Mouse (Mus musculus) stomach, postnatal 0 days (tissue): ENCODE data around the gene Sytl1. TPM values are rescaled to one million over a fixed set of nuclear protein-coding genes. Genes with fewer than 3 reads are reported as not detected.

Source experiments
- ATAC-seq: fragments of 200-750 bp; cut with Nextera tagmentation; 2 replicates; pipeline ENCODE4 v1.8.0; 2017; ENCODE audit not compliant: low FRiP score, low TSS enrichment
- DNase-seq: peaks from one replicate; pipeline ENCODE4 v3.0.0-alpha.2; 2016; ENCODE audit warnings: low spot score
- H3K27ac ChIP-seq: fragments of 300-500 bp; sonication (generic); replicated peaks from 2 replicates; pipeline ENCODE4 v1.5.1; 2014; ENCODE audit warnings: mild to moderate bottlenecking, control low read depth
- H3K27me3 ChIP-seq: fragments of 300-500 bp; sonication (generic); 2 replicates; pipeline ENCODE4 v1.6.1; 2014; ENCODE audit warnings: low read length; ENCODE audit not compliant: control insufficient read depth, insufficient read depth
- H3K36me3 ChIP-seq: fragments of 300-500 bp; sonication (generic); 2 replicates; pipeline ENCODE4 v1.6.1; 2014; ENCODE audit warnings: low read length, mixed read lengths; ENCODE audit not compliant: control insufficient read depth, insufficient read depth
- H3K4me1 ChIP-seq: fragments of 300-500 bp; sonication (generic); replicated peaks from 2 replicates; pipeline ENCODE4 v1.6.1; 2014; ENCODE audit warnings: antibody characterized with exemption; ENCODE audit not compliant: control insufficient read depth, insufficient read depth
- H3K4me2 ChIP-seq: fragments of 300-500 bp; sonication (generic); replicated peaks from 2 replicates; pipeline ENCODE4 v1.6.1; 2014; ENCODE audit warnings: low read depth, mild to moderate bottlenecking, control low read depth, moderate library complexity
- H3K4me3 ChIP-seq: fragments of 300-500 bp; sonication (generic); 2 replicates; pipeline ENCODE4 v1.5.1; 2014; ENCODE audit warnings: low read depth, low read length, control low read depth
- H3K9ac ChIP-seq: fragments of 300-500 bp; sonication (generic); 2 replicates; pipeline ENCODE4 v1.6.1; 2014; ENCODE audit warnings: mild to moderate bottlenecking, low read length, control low read depth, mixed read lengths
- H3K9me3 ChIP-seq: fragments of 300-500 bp; sonication (generic); 2 replicates; pipeline ENCODE4 v1.6.1; 2016; ENCODE audit warnings: low read length; ENCODE audit not compliant: control insufficient read depth
- CTCF ChIP-seq: IDR thresholded peaks from 2 replicates; pipeline ENCODE4 v1.5.1; 2016; ENCODE audit warnings: antibody characterized with exemption, low read depth, mild to moderate bottlenecking, moderate library complexity
- EP300 ChIP-seq: optimal IDR thresholded peaks from 2 replicates; pipeline ENCODE3; 2016; ENCODE audit warnings: antibody characterized with exemption
- WGBS: fragments of 180-500 bp; shearing (Covaris S2); extraction: QIAGEN DNeasy Blood & Tissue Kit; methylation state at CpG from one replicate; pipeline ENCODE4 v1.1.7; 2014; 5-methylcytosine and 5-hydroxymethylcytosine counted together
- polyA plus RNA-seq: library from polyadenylated mRNA; unstranded; fragments of >200 nt; fragmentation: Nextera tagmentation; extraction: Ambion mirVana; gene quantifications from 2 replicates; pipeline ENCODE4 v1.2.1, GENCODE M21; 2015

The Sytl1 gene
- polyA plus RNA-seq, 1 experiment from 2014 or later, result 93.5 TPM

DNA sequence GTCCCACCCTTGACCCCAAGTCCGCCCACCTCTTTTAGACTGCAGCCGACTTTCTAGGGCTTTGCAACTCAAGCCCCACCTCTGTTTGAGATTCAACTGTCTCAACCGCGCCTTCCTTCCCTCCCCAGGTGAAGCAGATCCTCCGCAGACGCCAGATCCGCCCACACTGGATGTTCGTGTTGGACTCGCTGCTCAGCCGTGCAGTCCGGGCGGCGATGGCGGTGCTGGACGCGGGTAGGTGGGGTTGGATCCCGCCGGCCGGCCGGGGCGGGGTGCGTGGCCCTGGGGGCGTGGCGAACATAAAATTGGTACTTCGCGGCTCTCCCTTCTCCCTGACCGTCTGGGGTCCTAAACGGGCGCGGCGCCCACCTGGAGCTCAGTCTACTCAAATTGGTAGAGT is 11.7 kb downstream of the Sytl1 start:
- 4% methylated on average over 31 of the region's 31 CpGs for WGBS
- 0 out of 2 replicates have a peak overlapping the region, but pooled peaks have one; percentile 49 for H3K27ac ChIP-seq

DNA sequence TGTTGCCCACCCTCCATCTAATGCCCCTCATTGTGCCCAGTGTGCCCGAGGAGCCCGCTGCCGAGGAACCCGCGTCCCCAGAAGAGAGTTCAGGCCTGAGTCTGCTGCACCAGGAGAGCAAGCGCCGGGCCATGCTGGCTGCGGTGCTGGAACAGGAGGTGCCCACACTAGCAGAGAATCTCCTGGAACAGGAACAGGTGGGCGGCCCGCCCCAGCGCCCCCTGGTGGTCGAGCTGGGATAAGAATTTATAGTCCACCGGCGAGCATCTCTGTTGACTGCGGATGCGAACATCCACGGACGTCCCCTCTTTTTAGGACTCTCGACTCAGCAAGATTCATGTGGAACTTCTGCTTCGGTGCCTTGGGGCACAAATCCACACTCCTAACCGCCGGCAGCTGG is 12.3 kb downstream of the Sytl1 start:
- no peak overlapping the region for H3K9ac ChIP-seq
- no peaks in the 10 kb centered on the region for H3K36me3 ChIP-seq
- no peaks in the 10 kb centered on the region for H3K27me3 ChIP-seq
- H3K4me3 ChIP-seq, result peak overlapping the region; percentile 31
- DNase-seq (peak; percentile 93), ATAC-seq (peak; percentile 49; the same call in 1 of the 2 replicates)
- TF ChIP-seq CTCF (peak; percentile 88), EP300 (no peak)
- WGBS, result 3% methylated on average over 22 of the region's 22 CpGs
- no peaks in the 10 kb centered on the region for H3K4me1 ChIP-seq
- peak overlapping the region; percentile 49; the same call in 1 of the 2 replicates for H3K27ac ChIP-seq
- H3K4me2 ChIP-seq, result peak overlapping the region; percentile 56
- H3K9me3 ChIP-seq, result no peaks in the 10 kb centered on the region

More for the DNA sequence above, 11.7 kb downstream of the Sytl1 start:
- Histone ChIP-seq H3K4me2 (peak overlapping the region; percentile 56), H3K9me3 (no peaks in the 10 kb centered on the region), H3K9ac (peak overlapping the region; percentile 43; the same call in 1 of the 2 replicates), H3K27me3 (no peaks in the 10 kb centered on the region), H3K36me3 (no peaks in the 10 kb centered on the region), H3K4me3 (peak overlapping the region; percentile 31), H3K4me1 (no peaks in the 10 kb centered on the region)
- TF ChIP-seq CTCF (0 out of 2 replicates have a peak, but pooled peaks have one; percentile 1), EP300 (no peak)
- no peak; the same call in 1 of the 2 replicates for ATAC-seq
- peak; percentile 61 for DNase-seq

DNA sequence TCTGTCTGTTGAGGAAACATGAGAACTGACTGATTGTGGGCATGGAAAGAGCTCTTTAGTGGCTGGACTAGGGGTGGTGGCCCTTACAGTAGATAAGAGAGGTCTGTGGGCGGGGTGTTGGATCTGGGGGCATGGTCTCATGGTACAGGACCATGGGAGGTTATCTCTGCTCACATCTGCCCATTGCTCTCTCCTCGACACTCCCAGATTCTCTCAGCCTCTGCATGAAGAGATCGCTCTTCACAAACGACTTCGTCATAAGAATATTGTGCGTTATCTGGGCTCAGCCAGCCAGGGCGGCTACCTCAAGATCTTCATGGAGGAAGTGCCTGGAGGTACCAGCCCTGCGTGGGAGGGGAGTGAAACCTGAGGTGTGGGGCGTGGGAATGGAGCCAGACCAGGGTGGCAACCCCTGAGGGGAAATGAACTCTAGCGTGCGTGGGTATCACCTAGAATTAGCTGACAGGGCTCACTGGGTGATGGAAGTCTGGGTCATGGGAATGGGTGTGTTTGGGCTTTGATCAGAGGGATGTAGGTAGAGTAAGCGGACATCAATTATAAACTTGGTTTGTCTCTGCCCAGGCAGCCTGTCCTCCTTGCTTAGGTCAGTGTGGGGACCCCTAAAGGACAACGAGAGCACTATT is 15.0 kb downstream of the Sytl1 start:
- H3K4me1 ChIP-seq, result no peaks in the 10 kb centered on the region
- H3K9ac ChIP-seq, result no peak overlapping the region
- no peak overlapping the region for H3K4me2 ChIP-seq
- DNase-seq, result peak; percentile 50
- ATAC-seq, result no peak; the same call in 1 of the 2 replicates
- no peak overlapping the region for H3K4me3 ChIP-seq
- H3K27ac ChIP-seq, result no peak overlapping the region
- no peaks in the 10 kb centered on the region for H3K27me3 ChIP-seq
- 67% methylated on average over 13 of the region's 13 CpGs for WGBS
- H3K36me3 ChIP-seq, result no peaks in the 10 kb centered on the region
- H3K9me3 ChIP-seq, result no peaks in the 10 kb centered on the region
- no peak for TF ChIP-seq EP300
- TF ChIP-seq CTCF, result no peak

DNA sequence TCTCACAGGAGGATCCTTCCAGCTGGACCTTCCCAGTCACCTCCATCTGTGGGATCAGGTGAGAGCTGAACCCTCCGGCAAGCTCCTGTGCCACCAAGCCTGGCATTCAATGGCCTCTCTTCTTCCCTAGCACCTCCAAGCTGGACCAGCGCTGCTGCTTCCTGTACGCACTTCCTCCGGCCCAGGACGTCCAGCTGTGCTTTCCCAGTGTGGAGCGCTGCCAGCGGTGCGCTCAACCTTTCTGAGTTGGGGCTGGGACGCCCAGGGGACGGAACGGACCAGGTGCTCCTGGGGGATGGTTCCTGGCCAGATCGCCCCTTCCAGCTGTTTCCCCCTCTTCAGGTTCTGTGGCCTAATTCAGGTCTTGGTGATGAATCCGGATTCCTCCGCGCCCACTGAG is 15.8 kb downstream of the Sytl1 start:
- DNase-seq (no peak), ATAC-seq (peak; percentile 33; the same call in 1 of the 2 replicates)
- Histone ChIP-seq H3K4me1 (no peaks in the 10 kb centered on the region), H3K36me3 (no peaks in the 10 kb centered on the region), H3K9ac (no peak overlapping the region), H3K4me3 (no peak overlapping the region), H3K4me2 (no peak overlapping the region), H3K9me3 (no peaks in the 10 kb centered on the region), H3K27me3 (no peaks in the 10 kb centered on the region), H3K27ac (no peak overlapping the region)
- 38% methylated on average over 15 of the region's 15 CpGs for WGBS
- no peak for TF ChIP-seq CTCF
- no peak for TF ChIP-seq EP300

DNA sequence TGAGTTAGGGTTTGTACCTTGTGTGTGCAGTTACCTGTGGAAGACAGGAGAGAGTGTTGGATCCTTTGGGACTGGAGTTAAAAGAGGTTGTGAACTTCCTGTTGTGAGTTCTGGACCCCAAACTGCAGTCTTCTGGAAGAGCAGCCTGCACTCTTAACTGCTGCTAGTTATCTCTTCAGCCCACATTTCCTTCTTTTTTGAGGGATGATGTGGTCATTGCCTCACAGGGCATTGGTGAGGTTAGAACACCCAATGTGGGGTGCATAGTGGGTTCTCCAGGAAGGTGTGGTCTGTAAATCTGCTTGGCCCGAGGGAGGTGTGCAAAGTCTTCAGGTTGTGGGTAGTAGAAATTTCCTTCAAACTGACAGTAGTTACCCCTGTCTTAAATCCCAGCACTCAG is 18.6 kb downstream of the Sytl1 start:
- Histone ChIP-seq H3K4me2 (no peak overlapping the region), H3K36me3 (no peaks in the 10 kb centered on the region), H3K4me1 (no peaks in the 10 kb centered on the region), H3K27ac (no peak overlapping the region), H3K9ac (no peak overlapping the region), H3K4me3 (no peak overlapping the region), H3K9me3 (no peaks in the 10 kb centered on the region), H3K27me3 (no peaks in the 10 kb centered on the region)
- 74% methylated on average over 1 of the region's 1 CpGs for WGBS
- ATAC-seq (no peak), DNase-seq (no peak)
- no peak for TF ChIP-seq CTCF
- TF ChIP-seq EP300, result no peak

DNA sequence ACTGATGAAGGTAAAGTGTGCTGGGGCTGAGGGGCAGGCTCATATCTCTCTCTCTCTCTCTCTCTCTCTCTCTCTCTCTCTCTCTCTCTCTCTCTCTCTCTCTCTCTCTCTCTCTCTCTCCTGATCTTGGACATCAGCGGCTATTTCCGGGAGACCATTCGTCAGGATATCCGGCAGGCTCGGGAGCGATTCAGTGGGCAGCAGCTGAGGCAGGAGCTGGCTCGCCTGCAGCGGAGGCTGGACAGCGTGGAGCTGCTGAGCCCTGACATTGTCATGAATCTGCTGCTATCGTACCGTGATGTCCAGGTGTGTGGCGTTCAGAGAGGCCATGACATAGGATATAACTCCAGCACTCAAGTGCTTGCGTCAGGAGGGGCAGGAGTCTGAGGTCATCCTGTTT is 19.4 kb downstream of the Sytl1 start:
- Histone ChIP-seq H3K27ac (no peak overlapping the region), H3K9ac (no peak overlapping the region), H3K4me1 (no peaks in the 10 kb centered on the region), H3K36me3 (no peaks in the 10 kb centered on the region), H3K27me3 (no peaks in the 10 kb centered on the region), H3K9me3 (no peaks in the 10 kb centered on the region), H3K4me2 (no peak overlapping the region), H3K4me3 (no peak overlapping the region)
- DNase-seq, result no peak
- 40% methylated on average over 13 of the region's 13 CpGs for WGBS
- TF ChIP-seq EP300, result no peak
- no peak for TF ChIP-seq CTCF
- no peak for ATAC-seq
